19 mouse cellular contexts compared by ENCODE assay signal in the genomic region with DNA sequence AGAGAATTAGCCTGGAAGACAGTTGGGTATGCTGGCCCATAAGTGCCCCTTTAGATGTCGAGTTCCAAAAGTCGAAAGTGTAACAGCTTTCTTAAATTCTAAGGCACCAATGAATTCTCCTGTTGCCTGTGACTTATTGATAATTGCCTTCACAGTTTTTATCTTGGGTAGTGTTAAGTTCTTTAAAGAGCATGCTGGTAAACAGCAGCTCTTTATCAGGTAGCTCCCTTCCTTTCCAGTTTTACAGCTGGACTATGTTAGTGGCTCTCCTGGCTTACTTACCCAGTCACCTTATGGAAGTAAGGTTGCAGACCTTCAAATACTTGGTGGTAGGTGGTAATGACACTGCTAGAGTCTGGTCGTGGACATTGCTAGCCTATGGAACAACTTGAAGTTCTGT. TPM values are rescaled to one million over a fixed set of nuclear protein-coding genes. Genes with fewer than 3 reads are reported as not detected.
DNase-seq lines count a peak whose midpoint lies in the region; ATAC-seq lines count a peak whose summit lies in the region.
"Had no signal": no experiment of that assay in that cellular context is flagged by ENCODE, and none has a peak within 500 bp of the region (broad histone marks: within the 10 kb centered on the region; RNA-seq: fewer than 3 reads in every experiment).

No protein-coding gene starts in this region.

- DNase-seq in c-Kit-positive CD71-positive TER-119-positive erythroid progenitor cells, embryonic 14.5 days (ENCODE audit: low spot score): peak; percentile 34
- no peak for DNase-seq in urinary bladder, postnatal 25 days (ENCODE audit: low spot score)
- DNase-seq in spleen, postnatal 10 days (ENCODE audit: low spot score in 2 of 2): no peak
- DNase-seq in thymus, postnatal 14 days: no peak
- DNase-seq in left cerebral cortex, postnatal 36 days (ENCODE audit: low spot score in 2 of 2): no peak
- DNase-seq: adrenal gland, adult 8-10 months; adrenal gland, postnatal 36 days; cerebellum, adult 11-12 months; cerebellum, adult 9-10 months; cerebellum, postnatal 25 days; heart, adult 18-20 months; heart, postnatal 10 days had no signal

- H3K9ac ChIP-seq in liver, embryonic 12.5 days: peak overlapping the region; percentile 33
- no peak overlapping the region for H3K9ac ChIP-seq in liver, embryonic 16.5 days (ENCODE audit: low read depth, low read length)
- H3K9ac ChIP-seq: embryonic facial prominence, embryonic 12.5 days; hindbrain, embryonic 13.5 days had no signal

- peak; percentile 93 for ATAC-seq in liver, embryonic 12.5 days
- ATAC-seq in liver, embryonic 16.5 days (ENCODE audit: low read depth): peak; percentile 89
- ATAC-seq: forebrain, embryonic 14.5 days; hindbrain, postnatal 0 days had no signal

- peaks cover 24% of the 10 kb centered on the region for H3K36me3 ChIP-seq in liver, embryonic 12.5 days
- no peaks in the 10 kb centered on the region for H3K36me3 ChIP-seq in liver, embryonic 16.5 days (ENCODE audit: control insufficient read depth, insufficient read depth)

- peak overlapping the region; percentile 40 for H3K4me2 ChIP-seq in liver, embryonic 12.5 days
- 0 out of 2 replicates have a peak overlapping the region, but pooled peaks have one; percentile 24 for H3K4me2 ChIP-seq in liver, embryonic 16.5 days (ENCODE audit: low read depth, low read length)
- H3K4me2 ChIP-seq: embryonic facial prominence, embryonic 12.5 days; hindbrain, embryonic 13.5 days had no signal

- intact Hi-C loops in left cerebral cortex, postnatal 36 days (cut with DNase I): no loop called here

- H3K27me3 ChIP-seq in liver, embryonic 12.5 days (replicated peaks): no peaks in the 10 kb centered on the region
- H3K27me3 ChIP-seq in liver, embryonic 16.5 days (ENCODE audit: control insufficient read depth, insufficient read depth, low read depth, low read length): no peaks in the 10 kb centered on the region
- H3K27me3 ChIP-seq: embryonic facial prominence, embryonic 12.5 days; hindbrain, embryonic 13.5 days had no signal

- H3K4me3 ChIP-seq in liver, embryonic 12.5 days: no peak overlapping the region
- no peak overlapping the region for H3K4me3 ChIP-seq in liver, embryonic 16.5 days (ENCODE audit: low read depth, low read length)
- H3K4me3 ChIP-seq: embryonic facial prominence, embryonic 12.5 days; heart, embryonic 10.5 days; hindbrain, embryonic 13.5 days had no signal

- 27% methylated on average over 3 of the region's 3 CpGs for WGBS in liver, embryonic 12.5 days (ENCODE audit: insufficient replicate concordance)
- 23% methylated on average over 3 of the region's 3 CpGs for whole genome bisulfite sequencing in liver, embryonic 16.5 days (ENCODE audit: insufficient replicate concordance)

- H3K27ac ChIP-seq in liver, embryonic 12.5 days: peak overlapping the region; percentile 62
- peak overlapping the region; percentile 46 for H3K27ac ChIP-seq in liver, embryonic 16.5 days (ENCODE audit: low read length)
- H3K27ac ChIP-seq: embryonic facial prominence, embryonic 12.5 days; heart, embryonic 10.5 days; hindbrain, embryonic 13.5 days; hindbrain, postnatal 0 days had no signal

- peaks cover 28% of the 10 kb centered on the region for H3K4me1 ChIP-seq in liver, embryonic 12.5 days
- H3K4me1 ChIP-seq in liver, embryonic 16.5 days (ENCODE audit: control insufficient read depth, low read depth, low read length): peaks cover 7% of the 10 kb centered on the region

- H3K9me3 ChIP-seq in liver, embryonic 12.5 days (replicated peaks): no peaks in the 10 kb centered on the region
- H3K9me3 ChIP-seq in liver, embryonic 16.5 days (replicated peaks; ENCODE audit: control insufficient read depth, low read length): no peaks in the 10 kb centered on the region
- H3K9me3 ChIP-seq: embryonic facial prominence, embryonic 12.5 days; heart, embryonic 10.5 days; hindbrain, embryonic 13.5 days had no signal

RNA-seq across cellular contexts. Expression of a gene that starts 52.7 kb away (rescaled TPM):
- polyA plus RNA-seq in liver, embryonic 12.5 days (2016; fragmentation: Nextera tagmentation; extraction: Ambion mirVana): 6.8 and 7.4 TPM in 2 replicates
- polyA plus RNA-seq in liver, embryonic 16.5 days (2015; fragmentation: Nextera tagmentation; extraction: Ambion mirVana): 3.9 and 4.1 TPM in 2 replicates
- total RNA-seq in left cerebral cortex, postnatal 36 days (2021): 10 to 100 TPM; 30.1 to 41.9 TPM
